Mouse (Mus musculus): ENCODE measurements around the gene Cer1. TPM values are rescaled to one million over a fixed set of nuclear protein-coding genes. Genes with fewer than 3 reads are reported as not detected.

Cer1 gene
- polyA plus RNA-seq, 1 experiment from 2014 or later = 0.29 TPM

DNA sequence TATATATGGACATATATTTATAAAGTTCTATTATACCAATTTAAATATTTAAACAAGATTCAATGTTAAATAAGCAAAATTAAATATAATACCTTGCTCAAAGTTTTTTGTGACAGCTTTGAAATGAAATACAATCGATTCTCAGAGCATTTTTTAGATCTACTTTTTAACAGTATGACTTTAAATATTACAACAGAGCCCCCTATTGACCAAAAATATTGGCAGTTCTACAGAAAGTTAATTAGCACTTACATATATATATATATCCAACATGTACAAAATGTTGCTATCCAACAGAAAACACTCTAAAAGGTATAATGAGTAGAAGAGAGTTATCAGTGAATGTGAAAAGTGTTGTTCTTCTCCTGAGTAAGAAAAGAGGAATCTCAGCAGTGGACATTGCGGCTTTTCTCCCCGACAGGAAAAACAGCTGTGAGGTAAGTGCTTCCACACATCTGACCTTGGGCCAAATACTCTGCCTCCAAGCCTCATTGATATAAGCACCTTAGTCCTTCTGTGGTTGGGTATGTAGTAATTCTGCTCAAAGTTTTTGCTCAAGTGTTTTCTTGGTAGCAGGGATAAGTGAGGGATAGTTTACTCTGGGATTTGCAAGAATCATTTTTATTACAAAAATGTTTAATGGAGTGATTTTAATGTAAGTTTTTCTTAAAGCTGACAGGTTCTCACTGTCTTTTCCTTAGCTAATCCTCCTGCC lies 47.3 kb downstream of the Cer1 start:
- Histone ChIP-seq H3K27me3 (ENCODE audit: low read depth, poor library complexity, severe bottlenecking) (no peaks in the 10 kb centered on the region), H3K27ac (no peak overlapping the region), H3K4me3 (no peak overlapping the region), H3K9me3 (replicated peaks) (no peaks in the 10 kb centered on the region), H3K36me3 (peaks cover 30% of the 10 kb centered on the region), H3K4me1 (no peaks in the 10 kb centered on the region)
- WGBS = 86% methylated on average over 3 of the region's 3 CpGs
- DNase-seq (ENCODE audit: low spot score) = no peak

Other genes starting within 250 kb of the Cer1 start
- 13.5 and 23.4 TPM in 2 replicates for gene Nfib, start 179.4 kb downstream of the Cer1 start, polyA plus RNA-seq (2016; fragmentation: Nextera tagmentation; extraction: Ambion mirVana)
- 8.6 and 10.4 TPM in 2 replicates for gene Zdhhc21, start 25.2 kb downstream of the Cer1 start, polyA plus RNA-seq (2016; fragmentation: Nextera tagmentation; extraction: Ambion mirVana)
- 11.6 and 13.6 TPM in 2 replicates for gene Frem1, start 167.2 kb upstream of the Cer1 start, polyA plus RNA-seq (2016; fragmentation: Nextera tagmentation; extraction: Ambion mirVana)